Mouse (Mus musculus): ENCODE measurements around the gene Sox18. TPM values are rescaled to one million over a fixed set of nuclear protein-coding genes. Genes with fewer than 3 reads are reported as not detected.

The Sox18 gene
- total RNA-seq (2015) (0.14 and 0.20 TPM in 2 replicates), total RNA-seq (2017) (not detected in 2 replicates)

GRCm38 (mm10) chr2:181671326-181671725, at the start of gene Sox18:
Gene Sox18 (minus strand): TSS chr2:181671640.
- no peak for ATAC-seq (ENCODE audit: poor library complexity, severe bottlenecking)

DNA sequence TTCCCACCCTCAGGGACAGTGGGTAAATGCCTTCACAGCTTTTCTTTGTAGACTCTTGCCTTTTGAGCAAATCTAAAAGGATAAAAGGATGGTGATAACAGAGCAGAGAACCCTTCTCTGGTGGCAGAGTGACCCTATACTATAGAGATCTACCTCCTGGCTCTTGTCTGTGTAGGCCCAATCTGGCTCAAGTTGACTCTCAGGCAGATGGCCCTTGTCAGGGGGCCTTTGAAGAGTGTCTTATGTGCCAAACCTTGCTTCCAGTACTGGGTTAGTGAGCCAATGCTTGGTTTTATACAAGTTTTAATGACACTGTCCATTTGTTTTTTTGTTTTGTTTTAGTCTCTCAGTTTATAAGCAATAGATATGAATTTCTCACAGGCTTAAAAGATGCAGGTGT, 49.8 kb upstream of the Sox18 start:
- no peak for ATAC-seq (ENCODE audit: poor library complexity, severe bottlenecking)

GRCm38 (mm10) chr2:181720061-181720460, 48.6 kb upstream of the Sox18 start:
- no peak for ATAC-seq (ENCODE audit: poor library complexity, severe bottlenecking)

- ATAC-seq (ENCODE audit: poor library complexity, severe bottlenecking) = no peak
These were observed 45.6 kb upstream of the Sox18 start for GRCm38 (mm10) chr2:181716991-181717390.

DNA sequence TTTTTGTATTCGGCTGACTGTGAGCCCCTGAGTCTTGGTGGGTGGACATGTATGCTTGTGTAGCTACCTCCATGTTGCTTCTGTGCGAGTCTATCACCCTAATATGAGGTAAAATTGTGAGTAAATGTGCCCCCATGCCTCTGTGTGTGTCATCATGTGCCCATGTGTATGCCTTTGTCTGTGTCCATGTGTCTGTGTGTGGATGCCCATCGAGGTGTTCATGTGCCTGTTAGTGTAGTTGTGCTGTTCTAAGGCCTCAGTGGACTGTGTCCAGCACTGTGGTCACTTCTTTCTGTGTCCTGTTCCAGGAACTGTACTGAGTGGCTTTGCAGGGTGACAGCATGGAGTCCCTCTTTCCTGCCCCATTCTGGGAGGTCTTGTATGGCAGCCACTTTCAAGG, 43.9 kb upstream of the Sox18 start:
- ATAC-seq (ENCODE audit: poor library complexity, severe bottlenecking) = no peak

DNA sequence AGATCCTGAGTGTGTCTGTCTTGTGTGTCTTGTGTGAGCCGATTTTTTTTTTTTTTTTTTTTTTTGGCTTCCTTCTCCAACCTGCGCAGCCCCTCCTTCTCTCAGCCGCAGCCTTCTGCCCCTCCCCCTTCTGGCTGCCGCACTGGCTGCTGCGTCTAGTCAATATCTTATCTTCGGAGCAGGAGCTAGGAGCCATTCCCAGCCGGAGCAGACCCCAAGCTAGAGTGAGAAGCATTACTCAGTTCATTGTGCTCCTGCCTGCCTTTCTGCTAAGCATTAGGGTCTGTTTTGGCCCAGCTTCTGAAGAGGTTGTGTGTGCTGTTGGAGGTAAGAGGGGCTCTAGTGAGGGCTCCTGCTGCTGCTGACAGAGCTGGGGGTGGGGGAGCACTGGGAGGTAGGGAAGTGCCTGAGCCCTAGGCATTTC, 43.5 kb upstream of the Sox18 start, which contains the start of gene Oprl1:
TSS of gene Oprl1 (plus strand) at position 114 of the 424 bp plus-strand sequence.
- ATAC-seq (ENCODE audit: poor library complexity, severe bottlenecking) = peak; percentile 49

- no peak for ATAC-seq (ENCODE audit: poor library complexity, severe bottlenecking)
These were observed 42.3 kb upstream of the Sox18 start for GRCm38 (mm10) chr2:181713749-181714148.

DNA sequence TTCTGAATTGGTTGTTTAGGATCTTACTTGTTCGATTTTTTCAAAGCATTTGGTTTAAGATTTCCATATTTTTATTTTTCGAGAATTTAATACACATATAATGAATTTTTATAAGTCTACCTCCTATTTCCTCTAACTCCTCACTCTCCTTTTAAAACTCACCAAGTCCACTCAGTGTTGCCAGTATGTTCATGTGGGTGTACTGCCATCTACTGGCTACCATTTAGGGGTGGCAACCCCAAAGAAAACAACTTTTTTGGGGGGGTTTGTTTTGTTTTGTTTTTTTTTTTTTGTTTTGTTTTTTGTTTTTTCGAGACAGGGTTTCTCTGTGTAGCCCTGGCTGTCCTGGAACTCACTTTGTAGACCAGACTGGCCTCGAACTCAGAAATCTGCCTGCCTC, 35.2 kb upstream of the Sox18 start:
- ATAC-seq (ENCODE audit: poor library complexity, severe bottlenecking) = peak; percentile 96

DNA sequence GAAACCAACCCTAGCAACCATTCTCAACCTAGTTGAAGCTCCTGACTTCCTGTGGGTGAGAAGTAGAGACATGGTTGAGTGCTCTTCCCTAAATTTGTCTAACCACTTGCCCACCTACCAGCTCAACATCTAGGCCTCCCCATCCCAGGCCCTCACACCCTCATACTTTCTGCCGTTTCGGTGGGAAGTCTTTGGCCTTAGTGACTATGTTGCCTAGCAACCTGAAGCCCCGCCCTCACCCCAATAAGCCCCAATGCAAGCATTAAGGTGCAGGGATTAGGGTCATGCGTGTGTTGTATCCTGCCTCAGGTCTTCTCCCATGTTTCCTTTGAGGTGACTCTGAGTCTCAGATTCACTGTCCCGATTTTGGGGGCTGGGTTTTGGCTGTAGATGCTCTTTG, 26.8 kb upstream of the Sox18 start, which contains the start of gene Lkaaear1:
TSS of gene Lkaaear1 (minus strand) at position 202 of the 400 bp plus-strand sequence.
- ATAC-seq (ENCODE audit: poor library complexity, severe bottlenecking) = no peak

DNA sequence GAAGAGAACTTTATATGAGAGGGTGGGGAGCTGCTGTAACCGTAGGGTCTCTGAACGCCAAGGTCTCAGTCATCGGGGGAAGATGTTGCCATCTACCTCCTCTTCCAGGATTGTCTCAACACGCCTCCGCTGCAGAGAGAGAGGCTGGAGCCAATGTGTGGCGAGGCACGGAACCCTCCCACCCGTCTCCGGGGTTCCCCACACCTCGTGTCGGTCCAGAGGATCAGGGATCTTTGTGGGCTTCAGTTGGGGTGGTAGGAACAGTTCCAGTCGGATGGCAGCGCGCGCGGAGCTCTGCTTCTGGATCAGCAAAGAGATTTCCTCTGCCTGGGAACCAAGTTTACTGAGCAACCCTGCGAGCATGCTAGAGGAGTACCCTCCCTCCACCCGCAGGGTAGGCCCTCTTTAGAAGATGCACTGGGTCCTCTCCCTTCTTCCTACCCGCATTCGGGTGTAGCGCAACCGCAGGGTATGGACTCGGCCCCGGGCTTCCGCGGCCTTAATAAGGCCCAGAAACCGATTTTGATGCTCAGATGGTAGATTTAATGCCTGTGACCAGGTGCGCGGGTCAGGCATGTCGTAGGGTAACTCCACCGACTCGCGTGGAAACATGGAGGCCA, 25.5 kb upstream of the Sox18 start:
- no peak for ATAC-seq (ENCODE audit: poor library complexity, severe bottlenecking)

DNA sequence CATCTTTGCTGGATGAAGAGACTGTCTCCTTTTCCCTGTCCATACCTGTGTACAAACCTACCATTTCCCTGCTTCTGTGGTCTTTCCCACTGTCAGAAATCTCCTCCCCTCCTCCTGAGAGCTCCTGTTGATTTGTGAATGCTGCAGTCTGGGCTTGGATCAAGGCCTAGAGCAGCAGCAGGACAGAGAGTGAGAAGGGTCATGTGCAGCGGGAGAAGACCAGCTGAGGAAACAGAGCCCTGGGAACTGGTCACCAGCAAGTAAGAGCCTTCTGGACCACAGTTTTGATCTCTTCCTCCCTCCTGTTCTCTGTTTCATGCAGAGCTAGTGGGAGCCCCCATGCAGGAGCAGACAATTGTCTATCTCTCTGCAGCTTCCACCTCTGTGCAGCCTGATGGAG, 24.3 kb upstream of the Sox18 start:
- ATAC-seq (ENCODE audit: poor library complexity, severe bottlenecking) = no peak

DNA sequence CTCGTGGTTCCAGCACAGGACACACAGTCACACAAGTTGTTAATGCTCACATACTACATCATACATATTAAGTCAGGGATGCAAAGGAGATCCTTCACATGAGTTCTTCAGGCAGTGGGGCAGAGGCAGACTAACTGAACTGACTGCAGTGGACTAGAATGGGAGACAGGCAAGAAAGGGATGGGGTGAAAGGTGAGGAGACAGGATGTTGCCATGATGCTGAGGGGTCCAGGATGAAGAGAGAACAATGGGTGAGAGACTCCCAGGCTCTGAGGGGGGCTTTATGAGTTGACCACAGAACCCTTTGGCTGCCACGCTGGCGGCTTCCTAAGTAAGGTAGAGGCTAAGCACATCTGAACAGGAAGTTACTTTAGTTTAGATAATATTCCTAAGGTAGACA, 23.1 kb upstream of the Sox18 start:
- ATAC-seq (ENCODE audit: poor library complexity, severe bottlenecking) = no peak

GRCm38 (mm10) chr2:181693339-181694280, 22.2 kb upstream of the Sox18 start, which contains the start of gene Rgs19:
Gene Rgs19 (minus strand): TSS chr2:181693977.
- ATAC-seq (ENCODE audit: poor library complexity, severe bottlenecking) = peak; percentile 75

DNA sequence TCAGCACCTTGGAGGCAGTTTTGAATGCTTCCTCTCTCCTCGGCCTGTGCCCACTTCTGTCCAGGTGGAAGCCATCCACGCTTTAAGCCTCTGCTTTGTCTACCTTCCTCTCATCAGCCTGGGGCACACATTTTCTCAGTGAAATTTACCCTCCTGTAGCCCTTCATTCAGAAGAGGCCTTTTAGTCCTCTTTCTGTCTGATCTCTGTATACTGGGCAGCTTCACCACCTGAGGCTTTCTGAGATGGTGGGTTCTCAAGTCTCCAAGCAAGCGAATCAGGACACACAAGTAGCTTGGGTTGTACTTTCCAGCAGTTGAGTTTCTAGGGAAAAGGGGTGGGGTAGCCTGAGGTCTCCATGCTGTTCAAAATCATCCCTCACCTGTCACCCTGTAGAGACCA, 20.9 kb upstream of the Sox18 start:
- no peak for ATAC-seq (ENCODE audit: poor library complexity, severe bottlenecking)

DNA sequence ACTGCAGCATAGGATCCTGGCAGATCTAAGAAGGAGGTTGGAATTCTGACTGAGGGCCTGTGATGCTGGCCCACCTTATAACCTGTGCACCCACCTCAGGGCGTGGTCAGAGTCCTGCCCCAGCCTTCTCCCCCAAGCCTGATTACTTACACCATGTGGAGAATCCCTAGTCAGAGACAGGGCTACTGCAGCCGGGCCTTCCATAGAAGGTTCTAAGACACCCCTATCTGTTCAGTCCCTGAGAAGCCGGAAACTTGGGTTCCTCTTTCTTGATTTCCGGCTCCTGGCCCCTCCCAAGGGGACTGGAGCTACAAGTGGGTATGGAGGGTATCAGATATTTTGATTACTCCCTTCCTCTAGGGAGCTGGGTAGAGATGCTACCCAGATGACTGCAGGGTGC, 20.1 kb upstream of the Sox18 start:
- peak; percentile 50 for ATAC-seq (ENCODE audit: poor library complexity, severe bottlenecking)

- ATAC-seq (ENCODE audit: poor library complexity, severe bottlenecking) = no peak
These were observed 19.6 kb upstream of the Sox18 start for GRCm38 (mm10) chr2:181691083-181691482.

- no peak for ATAC-seq (ENCODE audit: poor library complexity, severe bottlenecking)
These were observed 18.2 kb upstream of the Sox18 start for GRCm38 (mm10) chr2:181689466-181690160.

- no peak for ATAC-seq (ENCODE audit: poor library complexity, severe bottlenecking)
These were observed 16.1 kb upstream of the Sox18 start for GRCm38 (mm10) chr2:181687586-181687985.

- no peak for ATAC-seq (ENCODE audit: poor library complexity, severe bottlenecking)
These were observed 14.2 kb upstream of the Sox18 start for GRCm38 (mm10) chr2:181685686-181686085.

DNA sequence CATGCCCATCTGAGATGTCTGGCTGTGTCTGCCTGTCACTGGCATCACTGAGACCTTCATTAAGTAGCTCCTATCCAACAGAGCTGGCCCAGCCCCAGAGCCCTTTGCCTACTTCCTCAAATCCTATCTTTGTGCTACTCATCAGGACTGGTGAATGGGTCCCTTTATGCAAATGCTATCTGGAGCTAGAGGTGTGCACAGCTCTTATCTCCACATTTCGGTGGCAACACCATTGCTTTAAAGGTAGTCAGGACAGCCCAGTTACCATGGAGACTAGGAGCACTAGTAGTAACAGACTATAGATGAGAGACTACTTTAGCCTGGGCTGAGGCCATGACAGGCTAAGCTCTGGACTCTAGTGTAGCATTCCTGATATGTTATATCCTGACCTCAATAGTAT, 13.3 kb upstream of the Sox18 start:
- peak; percentile 22; the same call in 1 of the 2 replicates for ATAC-seq (ENCODE audit: poor library complexity, severe bottlenecking)

DNA sequence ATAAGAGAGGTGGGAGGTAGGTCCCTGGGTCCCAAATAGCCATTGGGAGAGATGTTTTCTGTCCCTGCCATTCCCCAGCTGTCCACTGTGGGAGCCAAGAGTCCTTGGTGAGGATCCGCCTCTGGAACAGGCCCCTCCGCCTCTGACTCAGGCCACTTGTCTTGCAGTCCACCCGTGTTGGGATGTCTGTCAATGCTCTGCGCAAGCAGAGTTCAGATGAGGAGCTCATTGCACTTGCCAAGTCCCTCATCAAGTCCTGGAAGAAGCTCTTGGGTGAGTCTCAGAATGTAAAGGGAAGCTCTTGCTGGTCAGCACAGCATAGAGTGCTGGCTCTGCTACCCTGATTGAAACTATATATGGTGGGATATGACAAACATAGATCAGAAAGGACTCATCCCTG, 11.9 kb upstream of the Sox18 start:
- no peak for ATAC-seq (ENCODE audit: poor library complexity, severe bottlenecking)
